ENCODE assay signal across 9 mouse cellular contexts in the genomic region with DNA sequence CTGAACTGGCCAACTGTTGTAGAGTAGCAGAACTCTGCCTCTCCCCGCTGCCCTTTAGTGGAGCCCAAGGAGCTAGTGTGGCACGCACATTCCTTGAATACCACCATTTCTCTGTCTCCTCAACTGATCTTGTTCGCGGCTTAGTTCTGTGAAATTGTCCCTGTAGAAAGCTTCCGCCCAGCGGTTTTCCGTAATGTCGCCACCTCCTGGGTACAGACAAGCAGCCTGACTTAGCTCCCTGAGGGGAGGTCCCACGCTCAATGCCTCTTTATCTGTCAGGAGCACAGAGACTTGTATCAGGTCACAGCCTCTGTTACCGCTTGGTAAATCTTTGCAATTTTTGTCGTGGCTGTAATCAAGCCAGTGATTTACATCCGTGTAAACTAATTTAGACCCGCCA.
DNase-seq lines count a peak whose midpoint lies in the region; ATAC-seq and TF ChIP-seq lines count a peak whose summit lies in the region.
"Had no signal": no experiment of that assay in that cellular context is flagged by ENCODE, and none has a peak within 500 bp of the region (broad histone marks: within the 10 kb centered on the region; RNA-seq: fewer than 3 reads in every experiment).

No protein-coding gene starts in this region.

- H3K9me3 ChIP-seq in heart, embryonic 15.5 days (replicated peaks) = no peaks in the 10 kb centered on the region
- H3K9me3 ChIP-seq in embryonic facial prominence, embryonic 12.5 days = no peaks in the 10 kb centered on the region
- no peaks in the 10 kb centered on the region for H3K9me3 ChIP-seq in liver, postnatal 0 days (ENCODE audit: low read length)

- H3K27me3 ChIP-seq in heart, embryonic 15.5 days = no peaks in the 10 kb centered on the region
- no peaks in the 10 kb centered on the region for H3K27me3 ChIP-seq in embryonic facial prominence, embryonic 12.5 days
- no peaks in the 10 kb centered on the region for H3K27me3 ChIP-seq in liver, postnatal 0 days (ENCODE audit: insufficient read depth, low read length)

- WGBS in heart, embryonic 15.5 days = 16% methylated on average over 13 of the region's 13 CpGs
- 24% methylated on average over 13 of the region's 13 CpGs for WGBS in embryonic facial prominence, embryonic 12.5 days
- 36% methylated on average over 13 of the region's 13 CpGs for WGBS in liver, postnatal 0 days (ENCODE audit: insufficient replicate concordance)

- H3K4me1 ChIP-seq in heart, embryonic 15.5 days (replicated peaks) = peaks cover 13% of the 10 kb centered on the region
- H3K4me1 ChIP-seq in embryonic facial prominence, embryonic 12.5 days = peaks cover 12% of the 10 kb centered on the region
- H3K4me1 ChIP-seq in liver, postnatal 0 days (ENCODE audit: insufficient read depth) = peaks cover 3% of the 10 kb centered on the region; the same call in 1 of the 2 replicates

- DNase-seq in heart, adult 9 months (ENCODE audit: low spot score in 2 of 2) = no peak
- peak; percentile 76 for DNase-seq in ES-CJ7 (ENCODE audit: low read depth, low spot score)
- peak; percentile 38 for DNase-seq in liver, postnatal 0 days
- no peak for DNase-seq in natural killer cell, adult 2 months (ENCODE audit: low spot score in 2 of 2)
- DNase-seq in left cerebral cortex, postnatal 10 days (ENCODE audit: extremely low spot score in 1 of 2, low spot score in 2 of 2) = no peak
- no peak for DNase-seq in cerebellum, postnatal 25 days
- DNase-seq: cerebellum, adult 9-10 months had no signal

- no peak for TF ChIP-seq EP300 in liver, postnatal 0 days (IDR thresholded peaks at IDR 0.05; ENCODE audit: low read depth)

- TF ChIP-seq CTCF in liver, postnatal 0 days (IDR thresholded peaks at IDR 0.05; ENCODE audit: low read depth) = peak; percentile 53

- ATAC-seq in heart, embryonic 15.5 days (replicated peaks; ENCODE audit: insufficient number of reproducible peaks, insufficient read depth, low FRiP score, low read depth) = no peak
- ATAC-seq in embryonic facial prominence, embryonic 12.5 days (ENCODE audit: insufficient number of reproducible peaks, insufficient read depth, low FRiP score, low TSS enrichment) = no peak
- ATAC-seq in liver, postnatal 0 days = no peak

- H3K27ac ChIP-seq in heart, embryonic 15.5 days = no peak overlapping the region
- H3K27ac ChIP-seq in embryonic facial prominence, embryonic 12.5 days = 0 out of 2 replicates have a peak overlapping the region, but pooled peaks have one; percentile 2
- no peak overlapping the region for H3K27ac ChIP-seq in liver, postnatal 0 days (ENCODE audit: low read depth)

- no peaks in the 10 kb centered on the region for H3K36me3 ChIP-seq in heart, embryonic 15.5 days
- H3K36me3 ChIP-seq in embryonic facial prominence, embryonic 12.5 days = peaks cover 5% of the 10 kb centered on the region; the same call in 1 of the 2 replicates
- H3K36me3 ChIP-seq in liver, postnatal 0 days (replicated peaks; ENCODE audit: insufficient read depth, low read length) = no peaks in the 10 kb centered on the region; the same call in 1 of the 2 replicates

- intact Hi-C loops in left cerebral cortex, postnatal 10 days (cut with DNase I) = no loop called here

- peak overlapping the region; percentile 46; the same call in 1 of the 2 replicates for H3K4me2 ChIP-seq in heart, embryonic 15.5 days
- no peak overlapping the region for H3K4me2 ChIP-seq in embryonic facial prominence, embryonic 12.5 days (replicated peaks)
- no peak overlapping the region for H3K4me2 ChIP-seq in liver, postnatal 0 days (ENCODE audit: low read depth, low read length)

- no peak overlapping the region for H3K4me3 ChIP-seq in heart, embryonic 15.5 days
- H3K4me3 ChIP-seq in embryonic facial prominence, embryonic 12.5 days = no peak overlapping the region
- no peak overlapping the region for H3K4me3 ChIP-seq in liver, postnatal 0 days (ENCODE audit: low read depth, low read length)

- H3K9ac ChIP-seq in heart, embryonic 15.5 days = no peak overlapping the region
- no peak overlapping the region for H3K9ac ChIP-seq in embryonic facial prominence, embryonic 12.5 days
- no peak overlapping the region for H3K9ac ChIP-seq in liver, postnatal 0 days (replicated peaks)

Comparison
In these comparisons a context has a peak if more than half of its experiments do, and no peak if none do; other contexts are left out.
1. DNase-seq: peak in ES-CJ7 (single experiment) and liver, postnatal 0 days (single experiment); none in heart, adult 9 months (0 of 2), natural killer cell, adult 2 months (0 of 2), left cerebral cortex, postnatal 10 days (0 of 2) and cerebellum, postnatal 25 days (0 of 2).